Mouse (Mus musculus) midbrain, embryonic 14.5 days (tissue): ENCODE measurements at regions not wholly inside any gene's neighbourhood (a gene's known extent, or its start where the extent isn't known, plus 50 kb on each side); places are given as distances from the start of the nearest gene placed in this dataset.

Experiments used
- ATAC-seq: fragments of 200-750 bp; cut with Nextera tagmentation; 2 replicates; pipeline ENCODE4 v1.8.0; 2017; ENCODE audit warnings: moderate number of reproducible peaks, moderate library complexity; ENCODE audit not compliant: low FRiP score, low TSS enrichment
- DNase-seq: peaks from one replicate; pipeline ENCODE4 v3.0.0-alpha.2; 2015
- H3K27ac ChIP-seq: fragments of 300-500 bp; sonication (generic); replicated peaks from 2 replicates; pipeline ENCODE4 v1.5.1; 2014; ENCODE audit warnings: mild to moderate bottlenecking, low read depth, low read length, moderate library complexity
- H3K27me3 ChIP-seq: fragments of 300-500 bp; sonication (generic); 2 replicates; pipeline ENCODE4 v1.6.1; 2014; ENCODE audit warnings: low read length, control low read depth, mixed read lengths; ENCODE audit not compliant: control insufficient read depth, insufficient read depth
- H3K36me3 ChIP-seq: fragments of 300-500 bp; sonication (generic); 2 replicates; pipeline ENCODE4 v1.6.1; 2014; ENCODE audit warnings: low read length, control low read depth; ENCODE audit not compliant: control insufficient read depth, insufficient read depth
- H3K4me1 ChIP-seq: fragments of 300-500 bp; sonication (generic); 2 replicates; pipeline ENCODE4 v1.6.1; 2014; ENCODE audit warnings: mild to moderate bottlenecking, antibody characterized with exemption, low read length, control low read depth; ENCODE audit not compliant: control insufficient read depth, insufficient read depth
- H3K4me2 ChIP-seq: fragments of 300-500 bp; sonication (generic); 2 replicates; pipeline ENCODE4 v1.6.1; 2014; ENCODE audit warnings: mild to moderate bottlenecking, low read length, moderate library complexity
- H3K4me3 ChIP-seq: fragments of 300-500 bp; sonication (generic); replicated peaks from 2 replicates; pipeline ENCODE4 v1.5.1; 2014; ENCODE audit warnings: low read depth, low read length
- H3K9ac ChIP-seq: fragments of 300-500 bp; sonication (generic); replicated peaks from 2 replicates; pipeline ENCODE4 v1.6.1; 2014; ENCODE audit warnings: mild to moderate bottlenecking, low read length, moderate library complexity
- H3K9me3 ChIP-seq: fragments of 300-500 bp; sonication (generic); 2 replicates; pipeline ENCODE4 v1.6.1; 2016; ENCODE audit warnings: low read length, control low read depth, mixed read lengths; ENCODE audit not compliant: control insufficient read depth
- WGBS: fragments of 180-500 bp; shearing (Covaris S2); extraction: QIAGEN DNeasy Blood & Tissue Kit; methylation state at CpG from one replicate; pipeline ENCODE4 v1.1.7; 2014; 5-methylcytosine and 5-hydroxymethylcytosine counted together

GRCm38 (mm10) chr14:28626951-28627350 is 122.4 kb downstream of the Wnt5a start:
- 97% methylated on average over 3 of the region's 3 CpGs for WGBS
- no peak overlapping the region for H3K27ac ChIP-seq
- no peaks in the 10 kb centered on the region for H3K9me3 ChIP-seq
- no peaks in the 10 kb centered on the region for H3K4me1 ChIP-seq
- H3K4me2 ChIP-seq, result no peak overlapping the region
- H3K9ac ChIP-seq, result no peak overlapping the region
- no peak for ATAC-seq
- DNase-seq, result no peak
- no peaks in the 10 kb centered on the region for H3K27me3 ChIP-seq
- no peaks in the 10 kb centered on the region for H3K36me3 ChIP-seq
- no peak overlapping the region for H3K4me3 ChIP-seq

GRCm38 (mm10) chr14:28635175-28635574 is 130.6 kb downstream of the Wnt5a start:
- no peaks in the 10 kb centered on the region for H3K9me3 ChIP-seq
- no peak overlapping the region for H3K9ac ChIP-seq
- H3K4me3 ChIP-seq, result no peak overlapping the region
- ATAC-seq (no peak), DNase-seq (no peak)
- H3K27me3 ChIP-seq, result no peaks in the 10 kb centered on the region
- no peaks in the 10 kb centered on the region for H3K4me1 ChIP-seq
- no peak overlapping the region for H3K4me2 ChIP-seq
- H3K36me3 ChIP-seq, result no peaks in the 10 kb centered on the region
- H3K27ac ChIP-seq, result no peak overlapping the region

DNA sequence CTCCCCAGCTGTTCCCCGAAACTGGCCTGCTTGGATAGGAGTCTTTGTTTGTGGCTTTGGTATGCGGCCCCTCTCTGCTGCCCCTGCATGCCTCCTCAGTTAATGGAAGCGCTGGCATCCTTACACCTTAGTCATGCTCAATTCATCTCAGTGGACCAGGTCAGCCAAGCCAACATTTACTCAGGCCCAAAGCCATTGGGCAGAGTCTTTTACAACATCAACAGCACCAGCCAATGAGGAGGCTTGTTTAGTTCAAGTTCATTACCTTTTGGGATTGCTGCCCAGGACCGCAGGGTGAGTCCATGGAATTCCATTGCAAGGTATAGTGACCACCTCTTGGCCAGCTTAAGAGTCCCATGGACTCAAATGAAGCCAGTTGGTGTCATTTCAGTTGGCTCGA is 134.5 kb downstream of the Wnt5a start:
- ATAC-seq, result no peak
- Histone ChIP-seq H3K4me2 (no peak overlapping the region), H3K9me3 (no peaks in the 10 kb centered on the region), H3K36me3 (no peaks in the 10 kb centered on the region), H3K27me3 (no peaks in the 10 kb centered on the region), H3K9ac (no peak overlapping the region), H3K4me3 (no peak overlapping the region), H3K27ac (no peak overlapping the region), H3K4me1 (no peaks in the 10 kb centered on the region)
- WGBS, result 83% methylated on average over 5 of the region's 5 CpGs
- DNase-seq, result no peak

- H3K4me3 ChIP-seq, result no peak overlapping the region
- H3K4me1 ChIP-seq, result no peaks in the 10 kb centered on the region
- H3K4me2 ChIP-seq, result no peak overlapping the region
- no peaks in the 10 kb centered on the region for H3K9me3 ChIP-seq
- H3K36me3 ChIP-seq, result no peaks in the 10 kb centered on the region
- 91% methylated on average over 2 of the region's 2 CpGs for WGBS
- H3K9ac ChIP-seq, result no peak overlapping the region
- no peak for ATAC-seq
- no peaks in the 10 kb centered on the region for H3K27me3 ChIP-seq
- DNase-seq, result no peak
- no peak overlapping the region for H3K27ac ChIP-seq
Measured at GRCm38 (mm10) chr14:28645807-28646206, 141.3 kb downstream of the Wnt5a start.

DNA sequence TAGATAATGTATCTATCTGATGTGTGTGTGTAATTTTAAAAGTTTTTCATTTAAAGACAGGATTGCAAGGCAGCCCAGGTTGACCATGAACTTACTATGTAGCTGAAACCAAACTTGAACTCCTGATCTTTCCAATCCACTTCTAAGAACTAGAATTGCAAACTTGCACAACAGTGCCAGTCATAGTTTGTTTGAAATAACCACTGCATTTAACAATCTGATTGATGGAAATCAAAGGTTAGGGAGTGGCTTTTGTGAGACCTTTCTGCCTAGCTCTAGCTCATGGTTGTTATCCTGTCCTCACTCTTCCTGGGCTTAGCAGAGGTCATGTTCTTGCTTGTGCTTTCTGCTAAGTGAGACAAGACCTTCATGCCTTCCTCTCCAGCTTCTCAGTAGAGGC is 144.9 kb downstream of the Wnt5a start:
- Histone ChIP-seq H3K9ac (no peak overlapping the region), H3K27me3 (no peaks in the 10 kb centered on the region), H3K4me2 (no peak overlapping the region), H3K4me3 (no peak overlapping the region), H3K27ac (no peak overlapping the region), H3K36me3 (no peaks in the 10 kb centered on the region), H3K4me1 (no peaks in the 10 kb centered on the region), H3K9me3 (no peaks in the 10 kb centered on the region)
- no peak for ATAC-seq
- no peak for DNase-seq

- DNase-seq (no peak), ATAC-seq (no peak)
- H3K9me3 ChIP-seq, result no peaks in the 10 kb centered on the region
- H3K27me3 ChIP-seq, result no peaks in the 10 kb centered on the region
- H3K4me1 ChIP-seq, result no peaks in the 10 kb centered on the region
- H3K4me3 ChIP-seq, result no peak overlapping the region
- no peak overlapping the region for H3K4me2 ChIP-seq
- WGBS, result 84% methylated on average over 10 of the region's 10 CpGs
- H3K36me3 ChIP-seq, result no peaks in the 10 kb centered on the region
- no peak overlapping the region for H3K27ac ChIP-seq
- no peak overlapping the region for H3K9ac ChIP-seq
Measured at GRCm38 (mm10) chr14:28653059-28653930, 148.7 kb downstream of the Wnt5a start.

- Histone ChIP-seq H3K27me3 (no peaks in the 10 kb centered on the region), H3K36me3 (no peaks in the 10 kb centered on the region), H3K27ac (no peak overlapping the region), H3K4me2 (no peak overlapping the region), H3K4me1 (no peaks in the 10 kb centered on the region), H3K9me3 (no peaks in the 10 kb centered on the region), H3K9ac (no peak overlapping the region), H3K4me3 (no peak overlapping the region)
- WGBS, result 94% methylated on average over 8 of the region's 8 CpGs
- DNase-seq (no peak), ATAC-seq (no peak)
Measured at GRCm38 (mm10) chr14:28657216-28657615, 152.7 kb downstream of the Wnt5a start.

- Histone ChIP-seq H3K27ac (no peak overlapping the region), H3K36me3 (no peaks in the 10 kb centered on the region), H3K27me3 (no peaks in the 10 kb centered on the region), H3K9me3 (no peaks in the 10 kb centered on the region), H3K4me2 (no peak overlapping the region), H3K4me3 (no peak overlapping the region), H3K9ac (no peak overlapping the region), H3K4me1 (no peaks in the 10 kb centered on the region)
- ATAC-seq, result no peak
- 51% methylated on average over 5 of the region's 5 CpGs for WGBS
- peak; percentile 2 for DNase-seq
Measured at GRCm38 (mm10) chr14:28660872-28661588, 156.5 kb downstream of the Wnt5a start.

GRCm38 (mm10) chr14:28663316-28663715 is 158.8 kb downstream of the Wnt5a start:
- H3K4me3 ChIP-seq, result no peak overlapping the region
- ATAC-seq (no peak), DNase-seq (no peak)
- WGBS, result 81% methylated on average over 1 of the region's 1 CpGs
- no peaks in the 10 kb centered on the region for H3K4me1 ChIP-seq
- H3K36me3 ChIP-seq, result no peaks in the 10 kb centered on the region
- H3K9me3 ChIP-seq, result no peaks in the 10 kb centered on the region
- H3K27ac ChIP-seq, result no peak overlapping the region
- no peak overlapping the region for H3K9ac ChIP-seq
- no peaks in the 10 kb centered on the region for H3K27me3 ChIP-seq
- no peak overlapping the region for H3K4me2 ChIP-seq
